Mouse (Mus musculus): ENCODE measurements around the gene Zfp697. TPM values are rescaled to one million over a fixed set of nuclear protein-coding genes. Genes with fewer than 3 reads are reported as not detected.

Gene Zfp697
- total RNA-seq, 2 experiments from 2014 or later: 41.0 to 42.9 TPM

Other genes starting within 250 kb of the Zfp697 start
- gene Adam30, start 221.8 kb upstream of the Zfp697 start, total RNA-seq (2021): not detected
- gene Reg4, start 160.3 kb upstream of the Zfp697 start, total RNA-seq (2021): not detected
- gene Hmgcs2, start 102.0 kb upstream of the Zfp697 start, total RNA-seq (2021): 10 to 100 TPM; 14.7 to 18.4 TPM
- gene Phgdh, start 42.5 kb upstream of the Zfp697 start, total RNA-seq (2021): 10 to 100 TPM; 53.5 to 55.0 TPM
- not detected for gene Gm4450, start 74.7 kb downstream of the Zfp697 start, total RNA-seq (2021)
- gene Hsd3b4, start 128.1 kb downstream of the Zfp697 start, total RNA-seq (2021): not detected
- not detected for gene Gm10681, start 206.3 kb downstream of the Zfp697 start, total RNA-seq (2021)
- not detected for gene Hsd3b5, start 247.8 kb downstream of the Zfp697 start, total RNA-seq (2021)